Comparison of ENCODE assay signal across 8 mouse cellular contexts in genomic region chrX:53057760-53058090, GRCm38 (mm10).
DNase-seq lines count a peak whose midpoint lies in the region; ATAC-seq lines count a peak whose summit lies in the region.

No protein-coding gene starts in this region.

- H3K4me3 ChIP-seq in kidney, embryonic 16.5 days (ENCODE audit: low read length) = peak overlapping the region; percentile 64
- peak overlapping the region; percentile 57 for H3K4me3 ChIP-seq in embryonic facial prominence, embryonic 13.5 days
- H3K4me3 ChIP-seq in intestine, embryonic 14.5 days (ENCODE audit: low read depth, low read length) = peak overlapping the region; percentile 52; the same call in 1 of the 2 replicates
- H3K4me3 ChIP-seq in midbrain, embryonic 16.5 days (ENCODE audit: low read depth, low read length) = no peak overlapping the region; the same call in 1 of the 2 replicates

- H3K9me3 ChIP-seq in kidney, embryonic 16.5 days (ENCODE audit: low read length) = no peaks in the 10 kb centered on the region
- H3K9me3 ChIP-seq in embryonic facial prominence, embryonic 13.5 days = no peaks in the 10 kb centered on the region
- no peaks in the 10 kb centered on the region for H3K9me3 ChIP-seq in intestine, embryonic 14.5 days (ENCODE audit: control insufficient read depth, low read length)
- H3K9me3 ChIP-seq in midbrain, embryonic 16.5 days (replicated peaks; ENCODE audit: control insufficient read depth, low read length, poor library complexity, severe bottlenecking) = no peaks in the 10 kb centered on the region

- H3K4me2 ChIP-seq in kidney, embryonic 16.5 days (replicated peaks; ENCODE audit: low read depth, low read length) = peak overlapping the region; percentile 61
- H3K4me2 ChIP-seq in embryonic facial prominence, embryonic 13.5 days = peak overlapping the region; percentile 63
- H3K4me2 ChIP-seq in intestine, embryonic 14.5 days (ENCODE audit: low read length) = peak overlapping the region; percentile 51
- peak overlapping the region; percentile 49 for H3K4me2 ChIP-seq in midbrain, embryonic 16.5 days (ENCODE audit: low read length)

- 38% methylated on average over 6 of the region's 6 CpGs for WGBS in kidney, embryonic 16.5 days
- 32% methylated on average over 6 of the region's 6 CpGs for WGBS in embryonic facial prominence, embryonic 13.5 days
- WGBS in intestine, embryonic 14.5 days = 29% methylated on average over 6 of the region's 6 CpGs
- 28% methylated on average over 6 of the region's 6 CpGs for WGBS in midbrain, embryonic 16.5 days

- ATAC-seq in kidney, embryonic 16.5 days (ENCODE audit: low FRiP score, low TSS enrichment) = no peak
- no peak for ATAC-seq in embryonic facial prominence, embryonic 13.5 days (ENCODE audit: insufficient number of reproducible peaks, insufficient read depth, low FRiP score, low TSS enrichment, low read depth)
- no peak for ATAC-seq in intestine, embryonic 14.5 days (replicated peaks; ENCODE audit: low FRiP score, low TSS enrichment, low read depth)
- ATAC-seq in midbrain, embryonic 16.5 days = no peak

- H3K4me1 ChIP-seq in kidney, embryonic 16.5 days (ENCODE audit: insufficient read depth, low read length) = 0 out of 2 replicates have a peak, but pooled peaks cover 25% of the 10 kb centered on the region
- peaks cover 12% of the 10 kb centered on the region for H3K4me1 ChIP-seq in embryonic facial prominence, embryonic 13.5 days
- peaks cover 6% of the 10 kb centered on the region; the same call in 1 of the 2 replicates for H3K4me1 ChIP-seq in intestine, embryonic 14.5 days (replicated peaks; ENCODE audit: control insufficient read depth, insufficient read depth, low read length)
- no peaks in the 10 kb centered on the region for H3K4me1 ChIP-seq in midbrain, embryonic 16.5 days (ENCODE audit: control insufficient read depth, insufficient read depth, low read length)

- DNase-seq in kidney, postnatal 14 days = no peak
- no peak for DNase-seq in intestine, embryonic 14.5 days (ENCODE audit: low spot score)
- DNase-seq in layer of hippocampus, postnatal 14 days (ENCODE audit: low spot score in 2 of 2) = no peak
- no peak for DNase-seq in cerebellum, postnatal 25 days
- no peak for DNase-seq in right cerebral cortex, postnatal 10 days (ENCODE audit: low spot score in 2 of 2)

- no peaks in the 10 kb centered on the region for H3K36me3 ChIP-seq in kidney, embryonic 16.5 days (ENCODE audit: insufficient read depth, low read length)
- peaks cover 5% of the 10 kb centered on the region; the same call in 1 of the 2 replicates for H3K36me3 ChIP-seq in embryonic facial prominence, embryonic 13.5 days
- H3K36me3 ChIP-seq in intestine, embryonic 14.5 days (ENCODE audit: control insufficient read depth, insufficient read depth, low read length) = 0 out of 2 replicates have a peak, but pooled peaks cover 3% of the 10 kb centered on the region
- H3K36me3 ChIP-seq in midbrain, embryonic 16.5 days (ENCODE audit: control insufficient read depth, insufficient read depth, low read length) = no peaks in the 10 kb centered on the region

- peak overlapping the region; percentile 92 for H3K27ac ChIP-seq in kidney, embryonic 16.5 days (ENCODE audit: low read length)
- H3K27ac ChIP-seq in embryonic facial prominence, embryonic 13.5 days = peak overlapping the region; percentile 91
- peak overlapping the region; percentile 67 for H3K27ac ChIP-seq in intestine, embryonic 14.5 days (ENCODE audit: low read depth)
- H3K27ac ChIP-seq in midbrain, embryonic 16.5 days (ENCODE audit: low read length) = no peak overlapping the region

- H3K27me3 ChIP-seq in kidney, embryonic 16.5 days (ENCODE audit: insufficient read depth, low read length) = 0 out of 2 replicates have a peak, but pooled peaks cover 2% of the 10 kb centered on the region
- peaks cover 17% of the 10 kb centered on the region for H3K27me3 ChIP-seq in embryonic facial prominence, embryonic 13.5 days
- H3K27me3 ChIP-seq in intestine, embryonic 14.5 days (replicated peaks; ENCODE audit: control insufficient read depth, insufficient read depth, low read length) = peaks cover 6% of the 10 kb centered on the region
- H3K27me3 ChIP-seq in midbrain, embryonic 16.5 days (ENCODE audit: control insufficient read depth, insufficient read depth, low read depth, low read length) = peaks cover 2% of the 10 kb centered on the region; the same call in 1 of the 2 replicates

- peak overlapping the region; percentile 63 for H3K9ac ChIP-seq in kidney, embryonic 16.5 days (replicated peaks; ENCODE audit: low read length)
- H3K9ac ChIP-seq in embryonic facial prominence, embryonic 13.5 days = peak overlapping the region; percentile 87
- peak overlapping the region; percentile 39; the same call in 1 of the 2 replicates for H3K9ac ChIP-seq in intestine, embryonic 14.5 days (ENCODE audit: low read length)
- no peak overlapping the region for H3K9ac ChIP-seq in midbrain, embryonic 16.5 days (ENCODE audit: low read depth, low read length)
